Mouse (Mus musculus) left cerebral cortex, postnatal 36 days (tissue): Measurements from ENCODE around the gene Dusp16. TPM values are rescaled to one million over a fixed set of nuclear protein-coding genes. Genes with fewer than 3 reads are reported as not detected.

Experiments used
- DNase-seq, 2 experiments: peaks; one replicate each; pipeline ENCODE4 v3.0.0; 2021 to 2022; ENCODE audit warnings: low spot score in 2 of 2, mixed read lengths in 1 of 2
- intact Hi-C: fragments of 180-260 bp; cut with DNase I; formaldehyde crosslinking; loops from one replicate; pipeline ENCODE4 v1.15.1; 2025
- total RNA-seq, 2 experiments: library from RNA; stranded (reverse); gene quantifications; 2 replicates each; pipeline ENCODE4 v1.2.3; 2021

Dusp16 gene
- total RNA-seq, 2 experiments from 2014 or later = 8.0 to 12.7 TPM

DNA sequence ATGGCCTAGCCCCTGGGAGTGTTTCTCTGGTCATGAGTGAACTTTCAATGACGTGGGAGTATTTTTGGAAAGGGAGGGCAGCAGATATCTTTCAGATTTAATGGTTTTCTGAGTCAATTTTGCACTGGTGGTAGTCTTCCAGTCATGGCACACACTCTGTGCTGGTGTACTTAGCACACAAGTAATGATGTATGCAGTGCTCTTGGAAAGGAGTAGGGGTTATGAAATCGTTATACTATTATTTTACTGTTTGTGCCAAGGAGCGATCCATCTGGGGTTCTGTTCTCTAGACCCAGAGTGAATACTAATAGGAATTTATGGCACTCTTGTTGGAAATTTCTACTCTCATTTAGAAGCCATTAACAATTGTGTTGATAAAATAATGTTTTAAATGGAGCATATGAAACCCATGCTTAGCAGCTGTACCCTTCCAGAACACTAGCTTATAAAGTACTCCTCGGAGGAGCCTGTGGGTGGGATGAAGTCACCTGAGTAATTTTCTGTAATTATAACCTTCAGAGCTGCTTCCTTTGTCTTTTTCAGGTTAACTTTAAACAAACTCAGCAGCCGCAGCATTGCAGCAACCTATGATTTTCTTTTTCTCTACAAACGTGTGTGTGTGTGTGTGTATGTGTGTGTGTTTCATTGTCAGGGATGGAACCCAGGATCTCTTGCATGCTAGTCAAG is 123.1 kb downstream of the Dusp16 start:
- intact Hi-C loops = no loop called here

DNA sequence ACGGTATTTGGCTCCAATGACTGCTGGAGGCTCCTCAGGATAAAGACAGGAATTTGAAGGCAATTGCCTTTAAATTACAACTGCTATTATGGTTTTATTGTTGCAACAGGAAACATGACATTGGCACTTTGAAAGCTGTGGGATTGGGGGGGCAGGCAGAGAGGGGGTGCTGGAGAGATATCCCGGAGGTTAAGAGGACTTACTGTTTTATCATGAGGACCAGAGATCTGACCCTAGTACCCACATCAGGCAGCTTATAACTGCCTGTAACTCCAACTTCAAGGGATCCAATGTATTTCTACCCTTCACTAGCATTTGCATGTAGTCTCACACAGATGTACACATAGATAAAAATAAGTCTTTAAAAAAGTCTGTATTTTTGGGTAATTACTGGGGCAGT is 123.9 kb downstream of the Dusp16 start:
- intact Hi-C loops = no loop called here
- DNase-seq = no peak

More for the DNA sequence above, 123.1 kb downstream of the Dusp16 start:
- DNase-seq = no peak

DNA sequence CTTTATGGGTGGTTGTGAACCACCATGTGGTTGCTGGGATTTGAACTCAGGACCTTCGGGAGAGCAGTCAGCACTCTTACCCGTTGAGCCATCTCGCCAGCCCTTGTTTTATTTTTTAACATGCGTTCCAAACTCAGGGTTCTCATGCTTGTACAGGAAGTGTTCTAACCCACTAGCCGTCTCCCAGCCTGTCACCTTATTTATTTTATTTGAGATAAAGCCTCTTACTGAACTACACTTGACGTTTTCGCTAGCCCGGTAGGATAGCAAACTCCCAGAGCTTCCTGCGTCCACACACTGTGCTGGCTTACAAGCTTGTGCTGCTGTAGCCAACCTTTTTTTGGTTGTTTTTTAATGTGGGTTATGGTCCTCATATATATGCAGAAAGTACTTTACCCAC is 126.6 kb downstream of the Dusp16 start:
- intact Hi-C loops = no loop called here
- no peak for DNase-seq

Other genes starting within 250 kb of the Dusp16 start
- 10 to 100 TPM; 40.6 to 45.0 TPM for gene Lrp6, start 225.7 kb downstream of the Dusp16 start, total RNA-seq
- gene Mansc1, start 160.1 kb downstream of the Dusp16 start, total RNA-seq = 10 to 100 TPM in 1 of 2 experiments, 1 to 10 TPM in 1; 9.9 to 14.0 TPM
- gene Borcs5, start 153.1 kb downstream of the Dusp16 start, total RNA-seq = 10 to 100 TPM; 33.4 to 42.4 TPM
- gene Crebl2, start 37.5 kb upstream of the Dusp16 start, total RNA-seq = 10 to 100 TPM; 31.8 to 36.6 TPM
- gene Gpr19, start 106.0 kb upstream of the Dusp16 start, total RNA-seq = 10 to 100 TPM; 20.2 to 24.9 TPM
- 10 to 100 TPM; 41.5 to 46.0 TPM for gene Cdkn1b, start 127.8 kb upstream of the Dusp16 start, total RNA-seq
- 1 to 10 TPM; 3.2 to 8.0 TPM for gene Apold1, start 189.1 kb upstream of the Dusp16 start, total RNA-seq
- gene Ddx47, start 219.0 kb upstream of the Dusp16 start, total RNA-seq = 10 to 100 TPM; 52.9 to 63.8 TPM